Mouse (Mus musculus): ENCODE data around the gene Ssrp1. TPM values are rescaled to one million over a fixed set of nuclear protein-coding genes. Genes with fewer than 3 reads are reported as not detected.
A peak's percentile ranks its signal among the peaks of the same experiment; 100 is the strongest.

Gene Ssrp1
- polyA plus RNA-seq, 1 experiment = 30.1 TPM

DNA sequence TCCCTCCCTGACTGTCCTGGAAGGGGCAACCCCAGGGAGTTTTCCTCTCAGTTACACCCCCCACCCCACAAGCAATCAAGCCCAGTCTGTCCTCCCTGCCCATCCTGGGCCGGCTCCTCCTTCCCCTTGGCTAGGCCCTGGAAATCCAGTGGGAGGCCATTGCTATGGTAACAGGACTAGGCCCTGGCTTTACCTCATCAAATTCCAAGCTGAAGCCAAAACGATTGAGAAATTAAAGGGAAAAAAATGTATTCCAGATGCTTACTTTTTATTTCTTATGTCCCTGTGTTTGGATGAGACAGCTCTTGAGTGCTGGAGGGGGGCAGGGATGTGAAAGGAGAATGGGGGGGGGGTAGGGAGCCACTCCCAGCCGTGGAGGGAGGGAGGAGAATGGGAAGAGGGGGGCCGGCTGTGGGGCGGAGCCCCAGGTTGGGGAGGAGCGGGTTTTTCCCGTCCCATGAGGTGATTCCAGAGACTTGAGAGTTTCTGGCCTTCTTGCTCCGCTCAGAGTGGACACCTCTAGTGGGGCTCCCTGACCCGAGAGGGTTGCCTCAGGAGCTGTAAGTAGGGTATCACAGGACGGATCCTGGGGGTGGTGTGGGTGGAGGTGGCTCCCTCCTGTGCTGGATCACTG, 13.1 kb downstream of the Ssrp1 start:
- peaks cover 14% of the 10 kb centered on the region for H3K4me1 ChIP-seq (ENCODE audit: control insufficient read depth, insufficient read depth, insufficient read length, low read length)
- H3K27ac ChIP-seq (replicated peaks; ENCODE audit: low read depth, low read length) = peak overlapping the region; percentile 96
- H3K4me3 ChIP-seq (ENCODE audit: insufficient read depth, low read depth, low read length) = peak overlapping the region; percentile 82

DNA sequence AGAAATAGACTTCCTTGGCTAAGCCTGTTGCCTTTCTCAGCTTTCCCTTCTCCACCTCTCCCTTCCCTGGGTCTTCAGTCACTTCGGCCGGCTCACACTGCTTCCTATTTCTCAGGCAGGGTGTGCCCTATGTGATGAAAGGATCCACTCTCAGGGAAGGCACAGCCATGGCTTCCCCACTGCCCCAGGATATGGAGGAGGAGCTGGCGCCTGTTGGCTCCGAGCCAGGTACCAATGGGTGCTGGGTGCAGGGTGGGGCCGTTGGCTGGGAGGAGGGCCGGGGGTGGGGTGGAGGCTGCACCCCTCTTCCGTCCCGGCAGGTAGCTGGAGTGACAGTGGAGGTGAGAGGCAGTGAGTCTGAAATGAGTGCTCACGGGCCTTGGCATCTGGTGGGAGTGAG, 13.7 kb downstream of the Ssrp1 start:
- Histone ChIP-seq H3K4me1 (ENCODE audit: control insufficient read depth, insufficient read depth, insufficient read length, low read length) (peaks cover 14% of the 10 kb centered on the region), H3K4me3 (ENCODE audit: insufficient read depth, low read depth, low read length) (peak overlapping the region; percentile 82), H3K27ac (replicated peaks; ENCODE audit: low read depth, low read length) (peak overlapping the region; percentile 96)

DNA sequence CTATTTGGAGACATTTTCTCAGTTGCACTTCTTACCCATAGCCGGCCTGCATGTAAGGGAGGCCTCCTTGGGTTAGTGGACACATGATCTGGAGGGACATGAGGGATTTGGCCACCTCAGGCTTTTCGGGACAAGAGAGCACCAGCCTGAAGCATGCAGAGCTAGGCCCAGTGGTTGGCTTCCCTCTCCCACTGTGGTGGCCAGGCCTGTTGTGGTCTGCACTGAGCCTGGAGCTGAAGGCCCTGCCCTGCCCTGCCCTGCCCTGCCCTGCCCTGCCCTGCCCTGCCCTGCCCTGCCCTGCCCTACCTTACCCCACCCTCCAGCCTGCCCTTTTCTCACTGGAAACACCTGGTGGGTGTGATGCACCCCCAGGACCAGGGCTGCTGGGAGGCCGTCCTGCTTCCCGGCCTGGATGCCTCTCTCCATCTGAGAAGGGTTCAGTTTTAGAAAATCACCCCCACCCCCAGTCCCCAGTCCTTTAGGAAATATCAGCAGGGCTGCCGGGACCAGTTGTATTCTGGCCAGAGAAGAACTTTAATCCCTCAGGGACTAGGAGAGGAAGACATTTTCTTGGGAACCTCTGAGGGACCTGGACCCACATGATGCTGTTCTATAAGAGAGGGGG, 16.3 kb downstream of the Ssrp1 start:
- peaks cover 14% of the 10 kb centered on the region for H3K4me1 ChIP-seq (ENCODE audit: control insufficient read depth, insufficient read depth, insufficient read length, low read length)
- H3K27ac ChIP-seq (replicated peaks; ENCODE audit: low read depth, low read length) = no peak overlapping the region
- peak overlapping the region; percentile 19 for H3K4me3 ChIP-seq (ENCODE audit: insufficient read depth, low read depth, low read length)

DNA sequence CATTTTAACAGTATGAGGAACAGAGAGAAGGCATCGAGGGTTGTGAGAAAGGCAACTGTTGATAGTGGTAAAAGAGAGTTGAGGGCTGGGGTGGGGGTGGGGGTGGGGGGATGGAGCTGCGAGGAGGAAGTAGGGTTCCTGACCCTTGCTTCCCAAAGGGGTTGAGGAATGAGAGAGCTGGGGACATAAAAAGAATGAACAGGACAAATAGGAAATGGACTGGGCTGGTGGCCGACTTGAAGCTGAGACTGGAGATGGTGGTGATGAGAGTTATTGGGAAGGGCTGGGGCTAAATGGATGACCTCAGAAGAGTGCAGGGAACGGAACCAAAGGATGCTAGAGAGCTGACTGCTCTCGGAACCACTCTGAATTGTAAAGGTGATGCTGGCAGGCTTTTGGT, 19.7 kb downstream of the Ssrp1 start:
- Histone ChIP-seq H3K27ac (replicated peaks; ENCODE audit: low read depth, low read length) (peak overlapping the region; percentile 36; the same call in 1 of the 2 replicates), H3K4me1 (ENCODE audit: control insufficient read depth, insufficient read depth, insufficient read length, low read length) (peaks cover 16% of the 10 kb centered on the region), H3K4me3 (ENCODE audit: insufficient read depth, low read depth, low read length) (no peak overlapping the region)

DNA sequence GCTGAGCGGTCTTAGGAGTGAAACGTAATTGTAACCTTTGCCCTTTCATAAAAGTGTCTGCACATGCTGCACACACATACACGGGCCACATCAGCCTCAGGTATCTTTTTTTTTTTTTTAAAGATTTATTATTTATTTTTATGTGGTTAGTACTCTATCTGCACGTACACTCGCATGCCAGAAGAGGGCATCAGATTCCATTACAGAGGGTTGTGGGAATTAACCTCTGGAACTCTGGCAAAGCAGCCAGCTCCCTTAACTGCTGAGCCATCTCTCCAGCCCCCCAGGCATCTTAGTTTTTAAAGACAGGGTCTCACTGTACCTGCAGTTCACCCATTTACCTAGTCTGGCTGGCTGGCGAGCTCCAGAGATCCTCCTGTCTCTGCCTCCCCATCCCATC, 22.6 kb downstream of the Ssrp1 start:
- H3K4me3 ChIP-seq (ENCODE audit: insufficient read depth, low read depth, low read length) = no peak overlapping the region

DNA sequence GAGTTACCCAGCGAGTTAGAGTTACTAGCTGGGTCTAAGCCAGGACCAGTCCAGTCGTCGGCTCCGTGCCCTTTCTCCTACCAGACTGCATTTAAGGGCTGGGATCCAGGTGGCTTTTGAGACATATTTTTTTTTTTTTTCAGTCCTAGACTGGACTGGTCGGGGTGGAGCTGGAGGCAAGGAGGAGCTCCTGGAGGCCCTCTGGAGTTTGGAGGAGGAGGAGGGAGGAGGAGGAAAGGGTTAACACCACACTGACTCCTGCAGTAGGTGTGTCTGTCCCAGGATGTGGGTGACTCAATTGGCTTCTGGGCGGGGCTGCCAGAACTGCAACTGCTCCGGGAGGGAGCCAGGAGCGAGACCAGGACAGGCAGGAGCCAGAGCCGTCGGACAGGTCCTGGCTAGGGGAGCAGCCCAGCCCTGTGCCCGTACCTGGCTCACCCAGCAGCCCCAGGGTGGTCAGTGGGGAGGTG, 23.6 kb downstream of the Ssrp1 start:
- Histone ChIP-seq H3K4me3 (ENCODE audit: insufficient read depth, low read depth, low read length) (peak overlapping the region; percentile 68), H3K4me1 (ENCODE audit: control insufficient read depth, insufficient read depth, insufficient read length, low read length) (peaks cover 39% of the 10 kb centered on the region), H3K27ac (replicated peaks; ENCODE audit: low read depth, low read length) (peak overlapping the region; percentile 2; the same call in 1 of the 2 replicates)

More for the DNA sequence above, 22.6 kb downstream of the Ssrp1 start:
- Histone ChIP-seq H3K27ac (replicated peaks; ENCODE audit: low read depth, low read length) (peak overlapping the region; percentile 48), H3K4me1 (ENCODE audit: control insufficient read depth, insufficient read depth, insufficient read length, low read length) (peaks cover 30% of the 10 kb centered on the region)

DNA sequence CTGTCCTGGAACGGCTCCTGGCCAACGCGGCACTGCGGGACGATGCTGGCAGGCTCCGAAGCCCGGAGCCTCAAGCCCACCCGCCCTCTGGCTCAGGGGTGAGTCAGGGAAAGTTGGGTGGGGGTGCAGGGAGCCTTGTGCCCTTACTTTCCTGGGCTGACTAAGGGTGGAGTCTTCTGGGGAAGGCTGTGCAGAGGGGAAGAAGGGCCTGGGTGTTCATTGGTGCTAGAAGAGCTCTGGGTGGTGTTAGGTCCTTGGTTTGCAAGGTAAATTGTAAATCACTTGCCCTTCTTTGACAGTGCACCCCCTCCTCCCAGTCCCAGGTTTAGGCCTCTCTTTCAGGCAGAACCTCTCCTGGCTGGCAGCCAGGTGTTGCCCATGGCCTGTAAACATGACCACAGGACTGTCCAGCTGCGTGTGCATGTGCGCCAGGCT, 24.1 kb downstream of the Ssrp1 start:
- peaks cover 44% of the 10 kb centered on the region for H3K4me1 ChIP-seq (ENCODE audit: control insufficient read depth, insufficient read depth, insufficient read length, low read length)
- peak overlapping the region; percentile 83 for H3K27ac ChIP-seq (replicated peaks; ENCODE audit: low read depth, low read length)
- H3K4me3 ChIP-seq (ENCODE audit: insufficient read depth, low read depth, low read length) = peak overlapping the region; percentile 68

DNA sequence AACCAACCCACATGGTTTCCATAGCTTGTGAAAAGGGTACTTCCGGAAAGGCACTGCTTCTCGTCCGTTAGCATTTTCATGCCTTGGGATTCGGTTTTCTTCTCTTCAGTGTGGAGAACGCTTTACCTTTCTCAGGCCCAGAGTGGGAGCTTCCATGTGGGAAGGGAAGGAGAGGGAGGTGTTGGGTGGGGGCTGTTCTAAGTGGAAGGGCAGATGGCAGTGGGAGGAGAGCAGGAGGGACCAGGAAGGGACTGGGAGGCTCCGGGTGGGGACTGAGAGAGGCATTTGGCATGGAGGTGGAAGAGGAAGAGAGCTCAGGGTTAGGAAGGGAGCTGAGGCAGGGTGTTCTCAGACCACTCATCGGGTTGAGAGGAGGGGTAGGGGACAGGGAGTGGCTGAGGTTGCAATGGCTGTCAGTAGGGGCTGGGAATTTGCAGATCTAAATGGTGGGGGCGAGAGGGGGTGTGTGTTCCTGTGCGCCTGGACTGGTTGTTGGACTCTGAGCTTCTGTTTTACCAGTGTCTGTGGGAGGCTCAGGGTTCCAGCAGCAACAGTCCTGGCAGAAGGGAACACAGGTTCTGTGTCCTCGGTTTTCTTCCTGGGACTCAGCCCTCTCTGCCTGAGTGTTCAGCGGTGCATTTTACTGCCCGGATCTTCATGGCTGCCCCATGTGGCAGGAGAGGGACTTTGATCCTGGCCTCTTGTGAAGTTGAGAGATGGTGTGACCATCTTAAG, 28.3 kb downstream of the Ssrp1 start:
- Histone ChIP-seq H3K4me1 (ENCODE audit: control insufficient read depth, insufficient read depth, insufficient read length, low read length) (peaks cover 49% of the 10 kb centered on the region), H3K4me3 (ENCODE audit: insufficient read depth, low read depth, low read length) (peak overlapping the region; percentile 16; the same call in 1 of the 2 replicates), H3K27ac (replicated peaks; ENCODE audit: low read depth, low read length) (peak overlapping the region; percentile 51)

DNA sequence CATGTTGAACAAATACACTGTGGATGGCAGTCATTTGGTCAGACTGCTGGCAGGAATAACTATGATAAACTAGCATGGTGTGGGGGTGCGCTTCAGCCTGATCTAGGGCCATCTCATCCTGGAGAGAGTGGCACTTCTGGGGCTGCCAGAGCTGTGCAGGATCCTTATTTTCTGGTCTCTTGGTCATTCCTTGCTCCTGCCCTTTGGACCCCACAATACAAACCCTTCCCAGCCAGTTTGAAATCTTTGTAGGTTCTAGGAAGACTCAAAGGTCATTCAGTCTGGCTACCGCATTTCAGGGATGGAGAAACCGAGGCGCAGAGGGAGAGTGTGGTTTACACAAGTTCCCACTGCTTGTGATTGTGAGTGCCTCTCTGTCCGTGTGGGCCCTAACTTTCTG, 29.9 kb downstream of the Ssrp1 start:
- peaks cover 47% of the 10 kb centered on the region for H3K4me1 ChIP-seq (ENCODE audit: control insufficient read depth, insufficient read depth, insufficient read length, low read length)
- no peak overlapping the region for H3K4me3 ChIP-seq (ENCODE audit: insufficient read depth, low read depth, low read length)
- no peak overlapping the region for H3K27ac ChIP-seq (replicated peaks; ENCODE audit: low read depth, low read length)

DNA sequence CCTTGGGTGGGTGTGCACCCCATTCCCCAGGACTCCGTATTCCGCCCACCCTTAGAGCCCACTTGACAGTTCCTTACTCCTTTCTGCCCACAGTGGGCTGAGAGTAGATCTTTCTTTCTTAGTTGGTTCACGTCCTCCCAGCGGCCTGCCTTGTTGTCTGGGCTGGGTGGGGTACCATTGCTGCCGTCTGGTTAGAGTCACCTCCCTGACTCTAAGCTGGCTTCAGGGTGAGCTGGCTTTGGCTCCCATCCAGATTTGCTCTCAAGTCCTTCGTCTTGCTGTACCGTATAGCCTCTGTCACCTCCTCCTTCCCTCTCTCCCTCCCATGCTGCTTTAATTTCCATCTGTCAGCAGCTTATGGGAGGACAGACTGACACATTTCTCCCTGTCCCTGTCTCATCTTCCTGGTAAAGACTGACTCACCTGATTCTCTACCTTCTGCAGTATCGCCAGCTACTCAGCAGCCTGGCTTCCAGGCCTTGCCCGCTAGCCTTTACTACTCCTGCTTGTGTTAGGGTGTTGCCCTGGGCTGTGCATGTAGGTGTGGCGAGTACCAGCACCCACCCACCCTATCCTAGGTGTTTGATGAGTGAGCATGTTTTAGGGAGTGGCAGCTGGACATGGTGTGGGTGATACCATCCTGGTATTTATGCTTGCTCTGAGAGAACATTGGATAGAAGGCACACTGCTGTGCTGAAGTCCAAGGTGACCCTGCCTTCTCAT, 31.0 kb downstream of the Ssrp1 start:
- Histone ChIP-seq H3K4me3 (ENCODE audit: insufficient read depth, low read depth, low read length) (no peak overlapping the region), H3K27ac (replicated peaks; ENCODE audit: low read depth, low read length) (no peak overlapping the region), H3K4me1 (ENCODE audit: control insufficient read depth, insufficient read depth, insufficient read length, low read length) (peaks cover 36% of the 10 kb centered on the region)

DNA sequence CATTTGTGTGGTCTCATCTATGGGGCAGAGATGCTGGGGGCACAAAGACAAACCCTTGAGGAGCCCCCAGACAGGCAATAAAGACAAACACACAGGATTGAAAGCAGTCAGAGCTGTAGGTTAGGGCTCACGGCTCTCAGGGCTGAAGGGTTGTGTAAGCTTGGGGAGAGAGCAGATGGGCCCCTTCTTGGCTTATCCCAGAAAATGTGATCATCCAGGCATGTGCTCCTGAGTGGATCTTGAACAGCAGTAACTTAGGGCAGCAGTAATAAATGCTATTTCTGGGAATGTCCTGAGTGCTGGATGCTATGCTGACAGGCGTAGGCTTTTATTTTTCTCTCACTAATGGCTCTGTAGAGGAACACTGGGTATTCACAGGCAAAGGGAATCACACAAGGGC, 31.6 kb downstream of the Ssrp1 start:
- Histone ChIP-seq H3K4me1 (ENCODE audit: control insufficient read depth, insufficient read depth, insufficient read length, low read length) (peaks cover 30% of the 10 kb centered on the region), H3K27ac (replicated peaks; ENCODE audit: low read depth, low read length) (no peak overlapping the region), H3K4me3 (ENCODE audit: insufficient read depth, low read depth, low read length) (no peak overlapping the region)

DNA sequence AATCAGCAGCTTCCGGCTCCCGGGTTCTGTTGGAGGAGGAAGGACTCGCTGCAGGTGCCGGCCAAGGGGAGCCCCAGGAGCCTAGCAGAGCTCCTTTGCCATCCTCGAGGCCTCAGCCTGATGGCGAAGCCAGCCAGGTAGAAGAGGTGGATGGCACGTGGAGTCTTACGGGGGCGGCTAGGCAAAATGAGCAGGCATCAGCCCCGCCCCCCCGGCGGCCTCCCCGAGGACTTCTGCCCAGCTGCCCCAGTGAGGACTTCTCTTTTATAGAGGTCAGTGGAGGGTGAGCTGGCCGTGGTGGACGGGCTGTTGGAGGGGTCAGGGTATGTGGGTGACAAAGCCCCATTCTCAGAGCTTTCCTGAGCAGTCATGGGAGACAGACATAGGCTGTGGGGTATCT, 33.1 kb downstream of the Ssrp1 start:
- Histone ChIP-seq H3K4me3 (ENCODE audit: insufficient read depth, low read depth, low read length) (no peak overlapping the region), H3K27ac (replicated peaks; ENCODE audit: low read depth, low read length) (no peak overlapping the region), H3K4me1 (ENCODE audit: control insufficient read depth, insufficient read depth, insufficient read length, low read length) (peaks cover 19% of the 10 kb centered on the region)

DNA sequence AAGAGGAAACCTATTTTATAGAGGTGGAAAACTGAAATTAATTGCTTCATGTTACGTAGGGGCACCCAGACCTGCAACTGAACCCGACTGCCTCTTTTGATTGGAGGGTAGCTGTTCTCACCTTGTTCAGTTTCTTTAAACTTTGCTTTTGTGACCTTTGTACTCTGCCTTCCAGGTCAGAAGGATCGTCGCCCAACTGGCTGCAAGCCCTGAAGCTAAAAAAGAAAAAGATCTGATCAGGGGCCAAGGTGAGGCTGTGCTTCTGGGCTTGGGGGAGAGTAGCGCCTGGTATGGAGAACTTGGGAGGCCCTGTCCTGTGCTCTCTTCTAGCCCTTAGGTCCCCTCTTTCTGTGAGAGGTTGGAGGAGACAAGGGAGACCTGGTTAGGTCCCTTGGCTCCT, 34.9 kb downstream of the Ssrp1 start:
- peaks cover 5% of the 10 kb centered on the region; the same call in 1 of the 2 replicates for H3K4me1 ChIP-seq (ENCODE audit: control insufficient read depth, insufficient read depth, insufficient read length, low read length)
- H3K4me3 ChIP-seq (ENCODE audit: insufficient read depth, low read depth, low read length) = no peak overlapping the region
- peak overlapping the region; percentile 65 for H3K27ac ChIP-seq (replicated peaks; ENCODE audit: low read depth, low read length)

DNA sequence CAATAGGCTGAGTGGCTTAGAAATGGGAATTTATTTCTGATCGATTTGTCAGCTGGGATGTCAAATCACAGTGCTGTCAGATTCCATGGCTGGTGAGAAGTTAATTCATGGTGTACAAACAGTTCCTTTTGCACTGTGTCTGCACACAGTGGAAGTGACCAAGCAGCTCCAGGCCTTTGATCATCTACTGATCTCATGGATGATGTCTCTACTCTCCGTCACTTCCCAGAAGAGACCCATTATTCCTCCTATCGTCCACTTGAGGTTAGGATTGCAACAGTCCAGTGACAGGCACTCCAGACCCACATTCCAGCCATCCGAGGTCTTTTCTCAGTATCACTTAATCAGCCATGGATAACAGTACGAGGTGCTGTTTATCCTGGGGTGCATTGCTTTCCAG, 36.7 kb downstream of the Ssrp1 start:
- H3K4me3 ChIP-seq (ENCODE audit: insufficient read depth, low read depth, low read length) = no peak overlapping the region
- no peak overlapping the region for H3K27ac ChIP-seq (replicated peaks; ENCODE audit: low read depth, low read length)

More for the DNA sequence above, 36.7 kb downstream of the Ssrp1 start:
- peaks cover 5% of the 10 kb centered on the region; the same call in 1 of the 2 replicates for H3K4me1 ChIP-seq (ENCODE audit: control insufficient read depth, insufficient read depth, insufficient read length, low read length)

Data from brown adipose tissue, adult 24 weeks (tissue).